Mouse (Mus musculus): ENCODE data around the gene 2210011C24Rik.

DNA sequence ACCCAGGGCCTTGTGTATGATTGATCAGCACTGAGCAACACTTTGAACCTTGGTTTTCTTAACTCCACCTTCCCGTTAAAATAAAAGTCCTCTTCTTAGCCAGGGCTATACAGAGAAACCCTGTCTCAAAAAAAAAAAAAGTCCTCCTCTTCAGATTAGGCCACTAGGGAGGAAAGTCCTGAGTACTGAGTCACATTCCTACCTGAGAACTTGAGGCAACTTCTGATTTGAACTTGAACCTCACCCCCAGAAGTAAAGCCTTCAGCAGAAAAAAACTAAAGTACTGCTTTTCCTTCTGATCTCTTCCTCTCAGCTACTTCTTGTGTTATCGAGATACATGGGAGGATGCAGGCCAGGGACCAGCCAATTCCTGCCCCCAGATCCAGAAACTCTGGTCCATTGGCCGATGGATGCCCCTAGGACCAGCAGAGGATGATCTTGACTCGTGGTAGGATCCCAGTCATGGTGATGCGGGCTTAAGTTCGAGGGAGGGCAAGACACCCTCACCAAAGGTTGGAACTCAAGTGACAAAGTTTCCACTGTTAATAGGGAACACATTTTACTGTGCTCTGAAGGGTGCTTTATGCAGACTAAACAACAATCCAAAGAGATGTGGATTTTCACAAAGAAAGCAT lies 8.2 kb downstream of the 2210011C24Rik start:
- TF ChIP-seq CTCF (IDR thresholded peaks at IDR 0.05; ENCODE audit: borderline replicate concordance, insufficient read depth, low read length), result no peak
- TF ChIP-seq POLR2A (IDR thresholded peaks at IDR 0.05; ENCODE audit: low read depth, low read length), result no peak
